Mouse (Mus musculus) midbrain, embryonic 12.5 days (tissue): ENCODE measurements at regions not wholly inside any gene's neighbourhood (a gene's known extent, or its start where the extent isn't known, plus 50 kb on each side); places are given as distances from the start of the nearest gene placed in this dataset.

Experiments
- ATAC-seq: fragments of 200-750 bp; cut with Nextera tagmentation; 2 replicates; pipeline ENCODE4 v1.8.0; 2017; ENCODE audit warnings: low read depth, moderate TSS enrichment, moderate library complexity; ENCODE audit not compliant: low FRiP score
- H3K27ac ChIP-seq: fragments of 300-500 bp; sonication (generic); replicated peaks from 2 replicates; pipeline ENCODE4 v1.5.1; 2016; ENCODE audit warnings: mild to moderate bottlenecking
- H3K27me3 ChIP-seq: fragments of 300-500 bp; sonication (generic); 2 replicates; pipeline ENCODE4 v1.6.1; 2016; ENCODE audit warnings: mild to moderate bottlenecking
- H3K36me3 ChIP-seq: fragments of 300-500 bp; sonication (generic); 2 replicates; pipeline ENCODE4 v1.6.1; 2016
- H3K4me1 ChIP-seq: fragments of 300-500 bp; sonication (generic); 2 replicates; pipeline ENCODE4 v1.6.1; 2016
- H3K4me2 ChIP-seq: fragments of 300-500 bp; sonication (generic); replicated peaks from 2 replicates; pipeline ENCODE4 v1.6.1; 2016; ENCODE audit warnings: mild to moderate bottlenecking, moderate library complexity
- H3K4me3 ChIP-seq: fragments of 300-500 bp; sonication (generic); 2 replicates; pipeline ENCODE4 v1.5.1; 2016; ENCODE audit warnings: mild to moderate bottlenecking
- H3K9ac ChIP-seq: fragments of 300-500 bp; sonication (generic); replicated peaks from 2 replicates; pipeline ENCODE4 v1.6.1; 2016; ENCODE audit warnings: mild to moderate bottlenecking, moderate library complexity
- H3K9me3 ChIP-seq: fragments of 300-500 bp; sonication (generic); 2 replicates; pipeline ENCODE4 v1.6.1; 2016; ENCODE audit warnings: mild to moderate bottlenecking
- WGBS: fragments of 180-500 bp; shearing (Covaris S2); methylation state at CpG from one replicate; pipeline ENCODE4 v1.1.7; 2016; 5-methylcytosine and 5-hydroxymethylcytosine counted together

DNA sequence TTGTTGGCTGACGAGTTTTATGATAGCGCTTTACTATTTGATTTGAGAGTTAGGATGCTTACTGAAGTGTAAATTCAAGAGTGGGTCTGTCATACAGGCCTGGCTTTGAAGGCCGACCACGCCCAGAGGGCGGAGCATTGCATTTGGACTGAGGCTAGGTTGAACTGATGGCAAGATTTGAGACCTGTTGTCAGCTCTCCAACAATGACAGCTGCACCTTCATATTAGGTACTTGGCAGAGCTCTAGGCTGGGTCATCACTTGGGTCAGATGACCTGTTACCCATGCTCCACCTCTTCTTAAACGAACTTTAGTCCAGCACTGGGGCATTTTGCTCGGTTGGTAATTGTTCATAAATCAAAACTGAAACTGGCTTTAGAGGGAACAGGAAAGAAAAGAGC, 231.1 kb upstream of the Ptbp2 start:
- Histone ChIP-seq H3K27ac (no peak overlapping the region), H3K4me3 (no peak overlapping the region), H3K4me1 (peaks cover 4% of the 10 kb centered on the region; the same call in 1 of the 2 replicates), H3K9ac (no peak overlapping the region), H3K4me2 (no peak overlapping the region), H3K27me3 (no peaks in the 10 kb centered on the region), H3K9me3 (no peaks in the 10 kb centered on the region), H3K36me3 (no peaks in the 10 kb centered on the region)
- 94% methylated on average over 7 of the region's 7 CpGs for WGBS
- ATAC-seq = no peak

DNA sequence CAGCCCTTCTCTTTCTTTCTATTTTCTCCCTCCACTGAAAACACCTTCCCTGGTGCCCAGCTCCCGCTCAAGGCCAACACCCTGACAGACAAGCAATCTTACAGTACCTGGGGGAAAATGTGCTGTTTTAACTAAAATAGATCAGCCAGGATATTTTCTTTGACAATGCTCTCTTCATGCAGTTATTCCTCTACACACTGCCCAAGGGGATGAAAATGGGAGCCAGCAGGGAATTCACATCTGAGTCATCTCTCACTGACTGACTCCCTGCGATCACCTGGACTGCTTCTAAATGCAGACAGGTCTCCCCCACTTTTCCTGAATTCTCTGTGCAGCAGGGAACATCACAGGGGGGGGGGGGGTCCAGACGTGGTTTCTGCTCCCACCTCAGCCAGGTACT, 227.6 kb upstream of the Ptbp2 start:
- H3K27ac ChIP-seq = no peak overlapping the region
- WGBS = 21% methylated on average over 3 of the region's 3 CpGs
- no peak overlapping the region for H3K4me2 ChIP-seq
- no peak overlapping the region for H3K9ac ChIP-seq
- H3K27me3 ChIP-seq = no peaks in the 10 kb centered on the region
- no peaks in the 10 kb centered on the region for H3K9me3 ChIP-seq
- H3K4me3 ChIP-seq = no peak overlapping the region
- ATAC-seq = no peak
- H3K4me1 ChIP-seq = no peaks in the 10 kb centered on the region
- no peaks in the 10 kb centered on the region for H3K36me3 ChIP-seq

DNA sequence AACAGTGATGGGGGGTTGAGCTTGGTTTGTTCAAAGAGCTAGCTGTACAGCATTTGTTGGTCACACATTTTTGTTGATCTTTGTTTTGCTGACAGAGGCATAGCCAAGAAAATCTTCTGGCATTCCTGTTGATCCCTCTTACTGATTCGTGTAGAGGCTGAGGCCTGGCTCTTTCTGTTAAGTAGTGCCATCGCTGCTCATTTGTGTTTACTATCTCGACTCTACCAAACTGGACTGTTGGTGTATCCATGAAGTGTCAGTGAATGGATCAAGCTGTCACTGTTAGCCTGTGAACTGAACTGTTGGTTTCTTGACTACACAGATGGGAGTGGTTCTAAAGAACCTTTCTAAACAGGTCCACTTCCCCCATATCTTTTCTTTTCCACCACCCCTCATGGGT, 223.8 kb upstream of the Ptbp2 start:
- 91% methylated on average over 3 of the region's 3 CpGs for WGBS
- Histone ChIP-seq H3K4me2 (no peak overlapping the region), H3K9me3 (no peaks in the 10 kb centered on the region), H3K27me3 (no peaks in the 10 kb centered on the region), H3K9ac (no peak overlapping the region), H3K4me1 (no peaks in the 10 kb centered on the region), H3K4me3 (no peak overlapping the region), H3K27ac (no peak overlapping the region), H3K36me3 (no peaks in the 10 kb centered on the region)
- ATAC-seq = no peak

DNA sequence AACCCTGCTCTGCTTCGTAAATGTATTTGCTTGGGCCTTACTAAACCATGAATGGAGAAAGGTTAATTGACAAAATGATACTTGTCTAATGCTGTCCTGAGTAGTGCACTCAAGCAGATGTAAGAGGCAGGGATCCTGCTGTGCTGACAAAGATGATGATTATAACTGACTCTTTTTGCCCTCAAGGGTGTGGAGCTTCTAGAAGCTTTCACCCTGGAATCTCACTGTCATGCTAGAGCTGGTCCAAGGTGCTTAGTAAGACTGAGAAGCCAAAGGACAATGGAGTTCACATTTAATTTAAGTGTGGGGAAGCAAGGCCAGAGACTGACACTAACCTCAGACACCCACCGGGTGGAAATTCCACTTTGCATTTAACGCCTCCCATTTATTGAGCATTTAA, 220.3 kb upstream of the Ptbp2 start:
- 81% methylated on average over 3 of the region's 3 CpGs for whole genome bisulfite sequencing
- Histone ChIP-seq H3K27me3 (no peaks in the 10 kb centered on the region), H3K4me2 (no peak overlapping the region), H3K9me3 (no peaks in the 10 kb centered on the region), H3K9ac (no peak overlapping the region), H3K36me3 (no peaks in the 10 kb centered on the region), H3K4me1 (no peaks in the 10 kb centered on the region), H3K4me3 (no peak overlapping the region), H3K27ac (no peak overlapping the region)
- no peak for ATAC-seq

DNA sequence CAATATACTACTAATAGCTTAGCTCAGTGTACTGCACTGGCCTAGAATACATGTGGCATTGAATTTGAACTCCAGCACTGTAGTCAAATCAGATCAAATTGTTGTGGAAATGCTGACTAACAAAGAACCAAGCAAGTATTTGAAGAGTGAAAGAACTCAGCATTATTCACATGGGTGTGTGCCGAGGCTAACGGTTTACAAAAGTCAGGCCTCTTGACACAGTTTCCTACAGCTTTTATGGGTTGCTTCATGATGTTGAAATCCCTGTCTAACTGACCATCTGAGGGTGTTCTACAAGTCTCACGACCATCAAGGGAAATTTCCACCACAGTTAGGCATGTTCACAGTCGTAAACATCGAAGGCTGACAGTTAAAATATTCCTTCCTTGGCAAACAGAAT, 216.0 kb upstream of the Ptbp2 start:
- H3K9me3 ChIP-seq = no peaks in the 10 kb centered on the region
- no peak overlapping the region for H3K9ac ChIP-seq
- no peaks in the 10 kb centered on the region for H3K36me3 ChIP-seq
- ATAC-seq = no peak
- H3K27me3 ChIP-seq = no peaks in the 10 kb centered on the region
- no peak overlapping the region for H3K4me3 ChIP-seq
- no peaks in the 10 kb centered on the region for H3K4me1 ChIP-seq
- WGBS = 89% methylated on average over 5 of the region's 5 CpGs
- no peak overlapping the region for H3K4me2 ChIP-seq
- no peak overlapping the region for H3K27ac ChIP-seq

DNA sequence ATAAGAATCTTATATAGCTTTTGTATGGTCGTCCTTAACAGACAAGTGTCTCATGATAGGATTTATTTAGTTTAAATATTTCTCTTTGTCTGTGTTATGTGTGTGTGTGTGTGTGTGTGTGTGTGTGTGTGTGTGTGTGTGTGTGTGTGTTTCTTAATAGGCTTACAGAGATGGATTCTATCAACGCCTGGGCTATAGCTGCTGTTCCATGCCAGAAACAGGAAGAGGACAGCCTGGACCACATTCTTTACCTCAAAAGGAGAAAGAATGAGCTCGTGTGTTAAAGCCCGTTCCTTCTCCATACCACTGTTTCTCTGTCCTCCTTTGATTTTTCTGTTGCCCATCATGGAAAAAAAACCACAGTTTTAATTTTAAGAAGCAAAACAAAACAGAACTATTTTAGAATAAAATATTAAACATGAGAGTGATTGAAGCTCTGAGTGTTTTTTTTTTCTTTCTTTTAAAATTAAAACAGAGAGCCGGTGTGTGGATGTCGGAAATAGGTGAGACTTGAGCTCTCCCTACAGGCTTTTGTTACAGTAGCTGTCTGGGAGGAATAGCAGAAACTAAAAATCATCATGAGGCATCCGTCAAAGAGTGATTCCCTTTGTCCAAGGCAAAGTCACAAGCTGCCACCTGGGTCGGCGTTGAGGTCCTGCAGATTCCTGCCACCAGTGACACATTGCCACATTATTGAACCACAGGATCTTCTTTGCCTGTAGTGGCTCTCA, 212.2 kb upstream of the Ptbp2 start:
- Histone ChIP-seq H3K27ac (no peak overlapping the region), H3K9ac (no peak overlapping the region), H3K36me3 (no peaks in the 10 kb centered on the region), H3K4me3 (no peak overlapping the region), H3K27me3 (no peaks in the 10 kb centered on the region), H3K4me1 (no peaks in the 10 kb centered on the region), H3K9me3 (no peaks in the 10 kb centered on the region), H3K4me2 (no peak overlapping the region)
- ATAC-seq = no peak
- 67% methylated on average over 9 of the region's 9 CpGs for WGBS

DNA sequence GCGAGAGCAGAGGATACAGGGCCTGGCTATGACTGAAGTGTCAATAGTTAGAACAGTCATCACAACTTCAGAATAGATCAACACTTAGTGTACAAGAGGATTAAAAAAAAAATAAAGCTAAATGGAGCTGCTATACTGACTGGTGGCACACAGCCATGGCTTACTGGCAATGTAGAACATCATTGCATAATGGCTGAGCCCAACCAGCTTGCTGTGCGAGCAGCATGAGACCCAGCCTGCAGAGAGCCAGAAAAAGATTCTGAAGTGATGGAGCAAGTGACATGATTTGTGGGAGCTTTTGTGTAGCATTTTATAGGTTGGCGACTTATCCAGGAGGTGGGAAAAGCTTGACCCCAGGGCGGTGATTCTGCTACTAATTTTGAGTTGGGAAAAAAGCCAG, 211.5 kb upstream of the Ptbp2 start:
- no peak overlapping the region for H3K4me2 ChIP-seq
- H3K27ac ChIP-seq = no peak overlapping the region
- H3K9me3 ChIP-seq = no peaks in the 10 kb centered on the region
- 66% methylated on average over 4 of the region's 4 CpGs for WGBS
- no peak overlapping the region for H3K9ac ChIP-seq
- no peaks in the 10 kb centered on the region for H3K27me3 ChIP-seq
- H3K4me1 ChIP-seq = no peaks in the 10 kb centered on the region
- H3K36me3 ChIP-seq = no peaks in the 10 kb centered on the region
- H3K4me3 ChIP-seq = no peak overlapping the region
- no peak for ATAC-seq

DNA sequence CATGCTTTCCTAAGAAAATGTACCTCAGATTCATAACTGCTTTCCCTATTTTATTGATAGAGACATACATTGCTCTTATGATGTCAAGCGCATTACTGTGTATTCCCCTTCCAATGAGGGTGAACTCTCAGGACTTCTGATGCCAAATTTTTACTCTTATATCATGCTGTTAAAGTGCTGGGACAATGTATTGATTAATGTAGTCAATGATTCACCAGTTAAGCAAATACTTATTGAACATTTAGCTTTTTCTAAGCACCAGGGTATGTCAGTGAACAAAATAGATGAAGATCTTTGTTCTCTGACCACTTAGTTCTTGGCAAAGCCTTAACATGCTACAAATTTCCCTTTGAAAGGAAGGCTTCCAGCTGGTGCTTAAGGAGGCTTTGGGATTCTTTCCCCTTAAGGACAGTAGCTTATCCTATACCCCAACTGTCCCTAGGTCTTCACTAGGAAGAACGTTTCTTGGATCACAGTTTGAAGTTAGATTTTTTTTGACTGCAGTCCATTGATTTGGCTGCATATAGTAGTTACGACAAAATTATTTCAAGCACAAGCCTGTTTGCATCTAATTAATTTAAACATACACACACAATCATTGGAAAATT, 203.1 kb upstream of the Ptbp2 start:
- Histone ChIP-seq H3K27ac (no peak overlapping the region), H3K27me3 (no peaks in the 10 kb centered on the region), H3K4me2 (no peak overlapping the region), H3K9ac (no peak overlapping the region), H3K4me1 (no peaks in the 10 kb centered on the region), H3K9me3 (no peaks in the 10 kb centered on the region), H3K36me3 (no peaks in the 10 kb centered on the region), H3K4me3 (no peak overlapping the region)
- no peak for ATAC-seq
- 67% methylated on average over 3 of the region's 3 CpGs for WGBS

DNA sequence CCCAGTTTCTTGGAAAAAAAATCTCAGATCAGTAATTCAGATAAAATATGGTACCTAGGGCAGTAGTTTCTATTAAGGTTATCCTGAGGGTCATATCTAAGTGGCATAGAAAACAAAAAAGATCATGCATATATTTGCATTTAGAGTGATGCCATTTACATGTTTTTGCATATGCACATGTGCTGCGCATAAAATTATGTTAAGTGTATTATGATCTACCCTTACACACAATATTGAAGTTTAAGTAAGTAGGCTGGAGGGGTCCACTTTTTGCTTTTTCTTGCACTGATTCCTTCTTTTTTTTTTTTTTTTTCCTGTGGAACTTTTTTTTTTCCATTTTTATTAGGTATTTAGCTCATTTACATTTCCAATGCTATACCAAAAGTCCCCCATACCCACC, 193.1 kb upstream of the Ptbp2 start:
- WGBS = 95% methylated on average over 1 of the region's 1 CpGs
- Histone ChIP-seq H3K36me3 (no peaks in the 10 kb centered on the region), H3K27ac (no peak overlapping the region), H3K4me1 (no peaks in the 10 kb centered on the region), H3K4me2 (no peak overlapping the region), H3K27me3 (no peaks in the 10 kb centered on the region), H3K4me3 (no peak overlapping the region), H3K9me3 (no peaks in the 10 kb centered on the region), H3K9ac (no peak overlapping the region)
- ATAC-seq = no peak

DNA sequence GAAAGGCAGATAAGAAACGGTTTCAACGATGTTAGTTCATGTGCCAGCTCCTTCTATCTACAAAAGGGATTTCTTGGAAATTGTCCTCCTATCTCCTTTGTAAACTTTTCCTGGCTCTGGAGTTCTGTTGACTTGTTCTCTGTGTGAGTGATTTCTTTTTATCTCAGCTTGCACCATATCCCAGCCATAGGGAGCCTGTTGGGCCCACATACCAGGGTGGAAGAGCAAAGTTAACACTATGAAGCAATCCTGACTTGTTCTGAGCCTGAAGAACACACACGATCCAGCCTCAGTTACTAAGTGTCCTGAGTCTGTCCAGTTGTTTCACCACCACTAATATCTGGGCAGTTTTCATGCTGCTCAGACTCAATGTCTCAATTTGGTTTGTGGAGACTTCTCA, 192.1 kb upstream of the Ptbp2 start:
- no peaks in the 10 kb centered on the region for H3K9me3 ChIP-seq
- H3K4me1 ChIP-seq = no peaks in the 10 kb centered on the region
- H3K27me3 ChIP-seq = no peaks in the 10 kb centered on the region
- 90% methylated on average over 3 of the region's 3 CpGs for WGBS
- H3K4me2 ChIP-seq = no peak overlapping the region
- H3K36me3 ChIP-seq = no peaks in the 10 kb centered on the region
- H3K27ac ChIP-seq = no peak overlapping the region
- H3K4me3 ChIP-seq = no peak overlapping the region
- H3K9ac ChIP-seq = no peak overlapping the region
- no peak for ATAC-seq

DNA sequence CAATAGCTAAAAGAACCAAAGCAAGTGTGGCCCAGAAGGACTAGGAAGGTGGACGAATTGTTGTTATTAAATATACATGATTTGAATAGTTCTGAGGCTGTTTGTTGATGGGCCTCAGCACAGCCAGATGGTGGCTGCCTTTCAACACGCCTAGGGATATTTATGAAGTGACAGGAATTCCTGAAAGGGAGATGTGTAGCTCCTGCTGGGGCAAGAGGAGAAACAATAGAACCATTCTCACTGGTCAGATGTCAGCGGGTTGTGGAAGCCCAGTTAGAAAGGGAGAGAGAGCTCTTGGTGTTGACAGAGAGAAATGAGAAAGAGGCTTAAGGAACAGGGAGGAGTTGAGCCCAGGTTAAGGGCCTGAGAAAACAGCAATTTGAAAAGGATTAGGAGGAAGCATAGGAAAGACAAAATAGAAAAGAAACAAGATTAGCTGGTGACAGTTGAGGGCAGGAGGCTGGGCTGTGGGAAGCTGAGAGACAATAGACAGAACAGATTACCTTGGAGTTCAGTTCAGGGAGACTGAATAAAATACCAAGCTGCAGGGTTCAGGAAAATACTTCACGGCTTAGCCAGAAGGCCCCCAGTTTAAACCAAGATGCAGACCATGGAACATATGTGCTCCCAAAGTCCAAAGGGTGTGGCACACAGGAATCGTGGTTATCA, 174.7 kb upstream of the Ptbp2 start:
- no peak overlapping the region for H3K9ac ChIP-seq
- H3K9me3 ChIP-seq = no peaks in the 10 kb centered on the region
- H3K4me1 ChIP-seq = peaks cover 12% of the 10 kb centered on the region
- H3K4me3 ChIP-seq = no peak overlapping the region
- H3K27me3 ChIP-seq = no peaks in the 10 kb centered on the region; the same call in 1 of the 2 replicates
- no peaks in the 10 kb centered on the region for H3K36me3 ChIP-seq
- H3K27ac ChIP-seq = no peak overlapping the region; the same call in 1 of the 2 replicates
- H3K4me2 ChIP-seq = no peak overlapping the region
- peak; percentile 81 for ATAC-seq
- WGBS = 4% methylated on average over 5 of the region's 5 CpGs

DNA sequence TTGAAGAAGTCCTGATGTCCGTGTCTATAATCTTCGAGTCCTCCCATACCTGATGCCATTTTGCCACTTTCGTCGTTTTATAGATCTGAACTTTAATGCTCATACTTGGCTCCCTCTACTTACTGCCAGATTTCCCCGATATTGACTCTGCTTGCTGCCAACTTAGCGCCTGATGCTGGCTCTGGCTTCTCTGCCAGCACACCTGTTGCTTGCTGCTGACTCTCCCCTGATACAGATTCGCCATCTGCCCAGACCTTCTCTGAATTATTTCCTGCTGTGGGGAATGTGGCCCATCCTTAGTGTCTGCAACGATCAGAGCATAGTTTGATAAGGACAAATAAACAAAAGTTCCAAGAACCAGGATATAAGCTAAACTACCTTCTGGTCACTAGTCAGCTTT, 173.3 kb upstream of the Ptbp2 start:
- H3K27me3 ChIP-seq = no peaks in the 10 kb centered on the region
- H3K36me3 ChIP-seq = no peaks in the 10 kb centered on the region
- 86% methylated on average over 8 of the region's 8 CpGs for WGBS
- no peak for ATAC-seq
- H3K9me3 ChIP-seq = no peaks in the 10 kb centered on the region
- no peak overlapping the region for H3K4me3 ChIP-seq
- H3K4me1 ChIP-seq = peaks cover 12% of the 10 kb centered on the region
- H3K4me2 ChIP-seq = no peak overlapping the region
- H3K9ac ChIP-seq = no peak overlapping the region
- H3K27ac ChIP-seq = no peak overlapping the region
